10 mouse cellular contexts compared by ENCODE assay signal in the genomic region with DNA sequence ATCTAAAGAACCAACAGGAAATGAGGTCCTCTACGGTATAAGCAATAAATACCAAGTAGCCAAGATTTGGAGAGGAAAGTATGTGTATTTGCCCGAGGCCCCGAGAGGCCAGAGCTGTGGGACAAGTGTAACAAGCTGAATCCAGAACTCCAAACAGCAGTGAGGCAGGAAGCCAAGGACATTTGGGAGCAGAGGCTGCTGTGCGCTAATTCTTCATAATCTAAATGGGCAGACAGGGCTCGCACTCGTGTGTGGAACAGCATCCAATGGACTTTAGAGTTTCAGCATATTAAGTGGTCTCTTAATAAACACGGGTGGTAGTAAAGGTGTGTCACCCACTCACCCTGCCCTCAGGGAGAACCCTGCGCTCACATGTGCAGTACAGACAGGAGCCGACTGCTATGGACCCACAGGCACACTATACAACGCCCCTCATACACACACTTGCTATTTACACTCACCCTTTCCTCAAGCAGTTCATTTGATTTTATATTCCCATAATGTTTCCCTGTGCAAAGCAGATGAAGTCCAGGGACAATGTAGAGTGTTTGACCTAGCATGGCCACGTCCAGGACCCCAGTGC. TPM values are rescaled to one million over a fixed set of nuclear protein-coding genes. Genes with fewer than 3 reads are reported as not detected.
DNase-seq lines count a peak whose midpoint lies in the region; ATAC-seq and TF ChIP-seq lines count a peak whose summit lies in the region.
"Had no signal": no experiment of that assay in that cellular context is flagged by ENCODE, and none has a peak within 500 bp of the region (broad histone marks: within the 10 kb centered on the region; RNA-seq: fewer than 3 reads in every experiment).

No protein-coding gene starts in this region.

- WGBS in spleen, adult 2 months, result 82% methylated on average over 11 of the region's 11 CpGs

- no peak overlapping the region for H3K4me3 ChIP-seq in spleen, adult 2 months (ENCODE audit: extremely low read depth, insufficient read depth, insufficient read length)
- H3K4me3 ChIP-seq: stomach, embryonic 15.5 days had no signal

- H3K4me1 ChIP-seq in spleen, adult 2 months (ENCODE audit: control insufficient read depth, insufficient read depth, insufficient read length), result no peaks in the 10 kb centered on the region
- H3K4me1 ChIP-seq: stomach, embryonic 15.5 days had no signal

- no peak for ATAC-seq in erythroid progenitor cell, adult 5-6 weeks (replicated peaks; ENCODE audit: low FRiP score, poor library complexity, severe bottlenecking)

- peak; percentile 61 for DNase-seq in gastrocnemius, adult 18-20 months (ENCODE audit: low spot score)
- no peak for DNase-seq in gastrocnemius, adult 8-10 months (ENCODE audit: low spot score in 2 of 2)
- DNase-seq in spleen, adult 2 months (ENCODE audit: low read depth in 1 of 2, low spot score in 2 of 2), result no peak
- no peak for DNase-seq in spleen, postnatal 36 days (ENCODE audit: low spot score in 2 of 2)
- peak; percentile 76 to 87 for DNase-seq in kidney, postnatal 36 days
- DNase-seq in layer of hippocampus, postnatal 36 days, result no peak
- DNase-seq in layer of hippocampus, adult 9-11 months, result no peak

- H3K36me3 ChIP-seq in spleen, adult 2 months (ENCODE audit: control insufficient read depth, insufficient read depth, low read length), result no peaks in the 10 kb centered on the region
- H3K36me3 ChIP-seq: stomach, embryonic 15.5 days had no signal

- TF ChIP-seq CTCF in spleen, adult 2 months (IDR thresholded peaks at IDR 0.05; ENCODE audit: extremely low read depth, insufficient read depth, insufficient read length, insufficient replicate concordance), result no peak

- TF ChIP-seq POLR2A in spleen, adult 2 months (IDR thresholded peaks at IDR 0.05; ENCODE audit: low read depth, low read length), result no peak

- H3K27me3 ChIP-seq in spleen, adult 2 months (ENCODE audit: control insufficient read depth, insufficient read depth, low read length), result no peaks in the 10 kb centered on the region
- H3K27me3 ChIP-seq: CH12.LX; stomach, embryonic 15.5 days had no signal

- peak overlapping the region; percentile 9; the same call in 1 of the 2 replicates for H3K27ac ChIP-seq in spleen, adult 2 months (ENCODE audit: insufficient read depth, low read length)
- H3K27ac ChIP-seq: stomach, embryonic 15.5 days had no signal

RNA-seq across cellular contexts. Expression of a gene that starts 15.1 kb away (rescaled TPM):
- 10 to 100 TPM; 20.0 to 21.1 TPM for total RNA-seq in gastrocnemius, adult 18-20 months (2021)
- 10 to 100 TPM; 21.4 to 24.9 (median 22.1) TPM for total RNA-seq in gastrocnemius, adult 8-10 months (2022)
- polyA plus RNA-seq in spleen, adult 2 months (2012; rRNA removed), result 12.0 TPM in 2 replicates
- total RNA-seq in erythroid progenitor cell, adult 5-6 weeks (2015; ENCODE audit: low replicate concordance), result 15.9 and 16.2 TPM in 2 replicates
- 13.7 and 17.8 TPM in 2 replicates for total RNA-seq in erythroid progenitor cell, adult 5-6 weeks (2017; ENCODE audit: low replicate concordance)
- total RNA-seq in layer of hippocampus, postnatal 36 days (2021), result 100 to 1,000 TPM; 116 to 122 TPM
- total RNA-seq: CH12.LX had no signal

Comparison
In these comparisons a context has a peak if more than half of its experiments do, and no peak if none do; other contexts are left out.
1. DNase-seq: peak in gastrocnemius, adult 18-20 months (single experiment) and kidney, postnatal 36 days (2 of 2); none in gastrocnemius, adult 8-10 months (0 of 2), spleen, adult 2 months (0 of 2), spleen, postnatal 36 days (0 of 2), layer of hippocampus, postnatal 36 days (0 of 2) and layer of hippocampus, adult 9-11 months (single experiment).
2. RNA of a gene that starts 15.1 kb away (total RNA-seq): 116 to 122 TPM in layer of hippocampus, postnatal 36 days; 21.4 to 24.9 TPM in gastrocnemius, adult 8-10 months, 20.0 to 21.1 TPM in gastrocnemius, adult 18-20 months and 13.7 to 17.8 TPM in erythroid progenitor cell, adult 5-6 weeks; every median in the first group is over 4 times any median in the second.